Mouse (Mus musculus) myocyte (in vitro differentiated cells): ENCODE results near the gene Eml6.

ENCODE experiments used
- CEBPB ChIP-seq: IDR thresholded peaks from 2 replicates; pipeline ENCODE4 v1.6.1; 2011; ENCODE audit warnings: mild to moderate bottlenecking, moderate library complexity; ENCODE audit not compliant: poor library complexity, insufficient read depth, severe bottlenecking
- E2F4 ChIP-seq: IDR thresholded peaks from one replicate; pipeline ENCODE4 v1.6.1; 2011; ENCODE audit warnings: mild to moderate bottlenecking, control low read depth, moderate library complexity; ENCODE audit not compliant: insufficient read depth
- POLR2A ChIP-seq: IDR thresholded peaks from one replicate; pipeline ENCODE4 v1.6.1; 2011; ENCODE audit warnings: low read depth, mild to moderate bottlenecking, control low read depth, moderate library complexity; ENCODE audit not compliant: insufficient read length
- REST ChIP-seq: IDR thresholded peaks from one replicate; pipeline ENCODE4 v1.6.1; 2011; ENCODE audit warnings: mild to moderate bottlenecking, control low read depth, moderate library complexity; ENCODE audit not compliant: insufficient read depth, insufficient read length
- TCF12 ChIP-seq: IDR thresholded peaks from one replicate; pipeline ENCODE4 v1.6.1; 2011; ENCODE audit warnings: mild to moderate bottlenecking, control low read depth; ENCODE audit not compliant: poor library complexity, insufficient read depth, severe bottlenecking
- USF1 ChIP-seq: IDR thresholded peaks from one replicate; pipeline ENCODE4 v1.6.1; 2011; ENCODE audit warnings: low read depth, mild to moderate bottlenecking, control low read depth, moderate library complexity

DNA sequence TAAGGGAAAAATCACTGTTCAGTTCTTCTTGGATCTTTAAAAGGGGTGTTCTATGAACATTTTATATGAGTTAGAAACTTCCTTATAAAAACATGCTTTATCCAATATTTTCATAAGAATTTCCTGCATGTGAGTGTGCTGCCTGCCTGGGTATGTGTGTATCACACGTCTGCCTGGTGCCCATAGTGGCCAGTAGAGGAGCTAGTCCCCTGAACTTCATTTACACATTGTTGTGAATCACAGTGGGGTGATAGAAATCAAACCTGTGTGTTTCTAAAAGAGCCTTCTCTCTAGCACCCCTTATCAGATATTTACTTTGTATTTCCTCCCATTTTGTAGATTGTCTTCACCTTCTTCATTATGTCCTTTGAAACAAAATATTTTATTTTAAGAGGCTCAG is 300.2 kb downstream of the Eml6 start:
- no peak for TF ChIP-seq REST
- TF ChIP-seq POLR2A, result no peak
- TF ChIP-seq E2F4, result no peak
- no peak for TF ChIP-seq USF1
- TF ChIP-seq CEBPB, result no peak
- no peak for TF ChIP-seq TCF12
